Comparison of ENCODE assay signal across 8 mouse cellular contexts in the genomic region with DNA sequence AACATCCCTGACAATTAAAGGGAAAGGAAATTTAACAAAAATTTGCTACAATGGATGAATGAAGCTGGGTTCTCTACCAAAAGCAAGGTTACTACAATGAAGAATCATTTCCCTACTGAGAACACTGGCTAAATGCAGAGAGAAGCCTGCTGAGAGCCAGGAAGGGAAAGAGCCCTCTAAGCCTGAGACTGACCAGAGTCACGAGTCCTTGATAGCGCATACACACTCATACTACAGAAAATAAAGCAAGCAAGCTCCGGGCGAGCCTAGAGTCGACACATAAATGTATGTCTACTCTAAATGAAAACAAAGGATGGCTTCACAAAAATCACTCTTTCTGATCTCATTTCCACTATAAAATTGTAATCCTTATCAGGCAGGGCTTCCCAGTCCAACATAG. TPM values are rescaled to one million over a fixed set of nuclear protein-coding genes. Genes with fewer than 3 reads are reported as not detected.
DNase-seq lines count a peak whose midpoint lies in the region; ATAC-seq and TF ChIP-seq lines count a peak whose summit lies in the region.

No protein-coding gene starts in this region.

- ATAC-seq in embryonic facial prominence, embryonic 11.5 days (replicated peaks; ENCODE audit: insufficient number of reproducible peaks, low FRiP score, low TSS enrichment, low read depth) = no peak
- ATAC-seq in kidney, embryonic 15.5 days (replicated peaks; ENCODE audit: low FRiP score) = no peak
- no peak for ATAC-seq in embryonic facial prominence, embryonic 15.5 days (ENCODE audit: insufficient number of reproducible peaks, low FRiP score, low TSS enrichment, low read depth)
- no peak for ATAC-seq in liver, postnatal 0 days
- no peak for ATAC-seq in frontal cortex, adult (ENCODE audit: low TSS enrichment)

- DNase-seq in embryonic facial prominence, embryonic 11.5 days (ENCODE audit: low spot score) = no peak
- DNase-seq in embryonic facial prominence, embryonic 10.5 days (ENCODE audit: low spot score) = no peak
- no peak for DNase-seq in kidney, postnatal 10 days
- no peak for DNase-seq in liver, postnatal 0 days
- DNase-seq in gastrocnemius, postnatal 4 days (ENCODE audit: low spot score in 2 of 2) = no peak

- 68% methylated on average over 5 of the region's 5 CpGs for whole genome bisulfite sequencing in embryonic facial prominence, embryonic 11.5 days
- WGBS in embryonic facial prominence, embryonic 10.5 days = 80% methylated on average over 5 of the region's 5 CpGs
- 53% methylated on average over 5 of the region's 5 CpGs for WGBS in kidney, embryonic 15.5 days
- WGBS in embryonic facial prominence, embryonic 15.5 days = 79% methylated on average over 5 of the region's 5 CpGs
- 74% methylated on average over 5 of the region's 5 CpGs for WGBS in liver, postnatal 0 days (ENCODE audit: insufficient replicate concordance)

- no peak overlapping the region for H3K4me3 ChIP-seq in embryonic facial prominence, embryonic 11.5 days (ENCODE audit: low read depth, low read length)
- H3K4me3 ChIP-seq in embryonic facial prominence, embryonic 10.5 days = no peak overlapping the region
- no peak overlapping the region for H3K4me3 ChIP-seq in kidney, embryonic 15.5 days (replicated peaks)
- H3K4me3 ChIP-seq in embryonic facial prominence, embryonic 15.5 days (replicated peaks) = no peak overlapping the region
- H3K4me3 ChIP-seq in liver, postnatal 0 days (ENCODE audit: low read depth, low read length) = 0 out of 2 replicates have a peak overlapping the region, but pooled peaks have one; percentile 33

- no peak overlapping the region for H3K4me2 ChIP-seq in embryonic facial prominence, embryonic 11.5 days (ENCODE audit: low read depth, low read length)
- H3K4me2 ChIP-seq in kidney, embryonic 15.5 days = peak overlapping the region; percentile 60
- 0 out of 2 replicates have a peak overlapping the region, but pooled peaks have one; percentile 43 for H3K4me2 ChIP-seq in embryonic facial prominence, embryonic 15.5 days (replicated peaks)
- peak overlapping the region; percentile 72 for H3K4me2 ChIP-seq in liver, postnatal 0 days (ENCODE audit: low read depth, low read length)

- no peak for TF ChIP-seq EP300 in liver, postnatal 0 days (IDR thresholded peaks at IDR 0.05; ENCODE audit: low read depth)

- H3K4me1 ChIP-seq in embryonic facial prominence, embryonic 11.5 days (ENCODE audit: control insufficient read depth, insufficient read depth, low read length) = peaks cover 7% of the 10 kb centered on the region
- peaks cover 51% of the 10 kb centered on the region for H3K4me1 ChIP-seq in embryonic facial prominence, embryonic 10.5 days
- peaks cover 36% of the 10 kb centered on the region for H3K4me1 ChIP-seq in kidney, embryonic 15.5 days
- H3K4me1 ChIP-seq in embryonic facial prominence, embryonic 15.5 days = peaks cover 46% of the 10 kb centered on the region
- peaks cover 7% of the 10 kb centered on the region for H3K4me1 ChIP-seq in liver, postnatal 0 days (ENCODE audit: insufficient read depth)

- no peak for TF ChIP-seq CTCF in liver, postnatal 0 days (IDR thresholded peaks at IDR 0.05; ENCODE audit: low read depth)

- no peak overlapping the region for H3K9ac ChIP-seq in embryonic facial prominence, embryonic 11.5 days (replicated peaks; ENCODE audit: low read length)
- H3K9ac ChIP-seq in kidney, embryonic 15.5 days = no peak overlapping the region
- no peak overlapping the region for H3K9ac ChIP-seq in embryonic facial prominence, embryonic 15.5 days
- H3K9ac ChIP-seq in liver, postnatal 0 days (replicated peaks) = no peak overlapping the region

- H3K27me3 ChIP-seq in embryonic facial prominence, embryonic 11.5 days (ENCODE audit: control insufficient read depth, insufficient read depth, low read length) = no peaks in the 10 kb centered on the region
- H3K27me3 ChIP-seq in embryonic facial prominence, embryonic 10.5 days (replicated peaks; ENCODE audit: low read depth, poor library complexity, severe bottlenecking) = no peaks in the 10 kb centered on the region
- no peaks in the 10 kb centered on the region for H3K27me3 ChIP-seq in kidney, embryonic 15.5 days
- no peaks in the 10 kb centered on the region for H3K27me3 ChIP-seq in embryonic facial prominence, embryonic 15.5 days
- H3K27me3 ChIP-seq in liver, postnatal 0 days (ENCODE audit: insufficient read depth, low read length) = no peaks in the 10 kb centered on the region

- 0 out of 2 replicates have a peak overlapping the region, but pooled peaks have one; percentile 8 for H3K27ac ChIP-seq in embryonic facial prominence, embryonic 11.5 days (replicated peaks; ENCODE audit: low read depth, low read length)
- H3K27ac ChIP-seq in embryonic facial prominence, embryonic 10.5 days (replicated peaks) = no peak overlapping the region
- H3K27ac ChIP-seq in kidney, embryonic 15.5 days = no peak overlapping the region
- H3K27ac ChIP-seq in embryonic facial prominence, embryonic 15.5 days (replicated peaks) = no peak overlapping the region
- H3K27ac ChIP-seq in liver, postnatal 0 days (ENCODE audit: low read depth) = peak overlapping the region; percentile 40; the same call in 1 of the 2 replicates

- no peaks in the 10 kb centered on the region for H3K9me3 ChIP-seq in embryonic facial prominence, embryonic 11.5 days (replicated peaks; ENCODE audit: control insufficient read depth, low read length)
- H3K9me3 ChIP-seq in embryonic facial prominence, embryonic 10.5 days = no peaks in the 10 kb centered on the region
- H3K9me3 ChIP-seq in kidney, embryonic 15.5 days (replicated peaks) = no peaks in the 10 kb centered on the region
- H3K9me3 ChIP-seq in embryonic facial prominence, embryonic 15.5 days (replicated peaks) = no peaks in the 10 kb centered on the region
- H3K9me3 ChIP-seq in liver, postnatal 0 days (ENCODE audit: low read length) = no peaks in the 10 kb centered on the region

- H3K36me3 ChIP-seq in embryonic facial prominence, embryonic 11.5 days (replicated peaks; ENCODE audit: control insufficient read depth, insufficient read depth, low read depth, low read length) = no peaks in the 10 kb centered on the region
- H3K36me3 ChIP-seq in embryonic facial prominence, embryonic 10.5 days (replicated peaks) = peaks cover 12% of the 10 kb centered on the region
- peaks cover 3% of the 10 kb centered on the region; the same call in 1 of the 2 replicates for H3K36me3 ChIP-seq in kidney, embryonic 15.5 days
- no peaks in the 10 kb centered on the region for H3K36me3 ChIP-seq in embryonic facial prominence, embryonic 15.5 days
- no peaks in the 10 kb centered on the region for H3K36me3 ChIP-seq in liver, postnatal 0 days (replicated peaks; ENCODE audit: insufficient read depth, low read length)

RNA-seq across cellular contexts. Expression of gene Adgrl2, which starts 31.6 kb away (rescaled TPM):
- 107 and 113 TPM in 2 replicates for polyA plus RNA-seq in embryonic facial prominence, embryonic 11.5 days (2014; fragmentation: Nextera tagmentation; extraction: Ambion mirVana)
- polyA plus RNA-seq in embryonic facial prominence, embryonic 10.5 days (2016; fragmentation: Nextera tagmentation; extraction: Ambion mirVana) = 74.0 and 77.6 TPM in 2 replicates
- 62.1 and 64.6 TPM in 2 replicates for polyA plus RNA-seq in kidney, embryonic 15.5 days (2015; fragmentation: Nextera tagmentation; extraction: Ambion mirVana)
- 83.6 and 86.7 TPM in 2 replicates for polyA plus RNA-seq in embryonic facial prominence, embryonic 15.5 days (2015; fragmentation: Nextera tagmentation; extraction: Ambion mirVana)
- 8.2 and 9.1 TPM in 2 replicates for polyA plus RNA-seq in liver, postnatal 0 days (2015; fragmentation: Nextera tagmentation; extraction: Ambion mirVana)
- total RNA-seq in gastrocnemius, postnatal 4 days (2021) = 100 to 1,000 TPM in 1 of 2 experiments, 10 to 100 TPM in 1; 89.2 to 101 TPM

Comparison
In these comparisons a context has a peak if more than half of its experiments do, and no peak if none do; other contexts are left out.
1. H3K27ac ChIP-seq: peak in embryonic facial prominence, embryonic 11.5 days (single experiment) and liver, postnatal 0 days (single experiment); none in embryonic facial prominence, embryonic 10.5 days (single experiment), kidney, embryonic 15.5 days (single experiment) and embryonic facial prominence, embryonic 15.5 days (single experiment).